Mouse (Mus musculus) Patski (cell line): ENCODE measurements at regions not wholly inside any gene's neighbourhood (a gene's known extent, or its start where the extent isn't known, plus 50 kb on each side); places are given as distances from the start of the nearest gene placed in this dataset.

Experiments used
- ATAC-seq: fragments of 100-300 bp; one replicate; pipeline ENCODE4 v1.8.0; 2021
- CTCF ChIA-PET: fragments of 350-600 bp; sonication (Branson Sonifier 250); formaldehyde crosslinking; loops from one replicate; lab custom pipeline; 2022; ENCODE audit warnings: inconsistent platforms; lab: Charles Lee
- POLR2A ChIA-PET: fragments of 350-600 bp; sonication (Branson Sonifier 250); formaldehyde crosslinking; loops from one replicate; lab custom pipeline; 2022; ENCODE audit warnings: antibody characterized with exemption, inconsistent platforms; lab: Charles Lee
- DNase-seq: peaks from one replicate; pipeline ENCODE4 v3.0.0-alpha.2; 2011; ENCODE audit warnings: low read depth, low spot score
- H3K27me3 ChIP-seq: fragments of 371-371 bp; one replicate; pipeline ENCODE4 v1.5.1; 2021
- CTCF ChIP-seq: fragments of 100-300 bp; IDR thresholded peaks from one replicate; pipeline ENCODE4 v1.5.1; 2021
- in situ Hi-C: fragments of 300-500 bp; cut with MboI; formaldehyde crosslinking; loops from 3 replicates; pipeline ENCODE4 v1.11.1; 2018; ENCODE audit warnings: low pct_unique_long_range_greater_than_20kb, mixed read lengths

DNA sequence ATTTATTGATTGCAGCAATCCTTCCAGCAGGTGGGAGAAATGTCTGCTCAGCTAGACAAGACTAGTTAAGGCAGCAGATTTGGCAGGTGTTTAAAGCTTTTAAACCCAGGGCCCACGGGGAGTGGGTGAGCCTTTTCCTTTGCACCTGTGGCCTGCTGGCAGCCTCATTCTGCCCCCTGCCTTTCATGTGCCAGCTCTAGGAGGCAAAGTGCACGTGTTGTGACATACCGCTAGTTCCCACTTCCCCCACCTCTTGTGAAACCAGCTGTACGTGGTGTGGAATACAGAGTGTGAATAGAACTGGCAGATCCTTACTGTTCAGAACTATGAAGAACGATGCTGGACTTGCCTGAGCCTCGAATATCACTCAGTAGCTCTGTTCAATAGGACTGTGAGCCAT lies 292.6 kb upstream of the Mmadhc start:
- no peaks in the 10 kb centered on the region for H3K27me3 ChIP-seq
- CTCF ChIA-PET: no interaction called here
- POLR2A ChIA-PET: no interaction called here
- ATAC-seq: no peak
- in situ Hi-C loops: loop anchor here (25.0 kb wide), 1 partner anchor 277 kb away; no protein-coding TSS in a partner anchor
- no peak for TF ChIP-seq CTCF
- no peak for DNase-seq

DNA sequence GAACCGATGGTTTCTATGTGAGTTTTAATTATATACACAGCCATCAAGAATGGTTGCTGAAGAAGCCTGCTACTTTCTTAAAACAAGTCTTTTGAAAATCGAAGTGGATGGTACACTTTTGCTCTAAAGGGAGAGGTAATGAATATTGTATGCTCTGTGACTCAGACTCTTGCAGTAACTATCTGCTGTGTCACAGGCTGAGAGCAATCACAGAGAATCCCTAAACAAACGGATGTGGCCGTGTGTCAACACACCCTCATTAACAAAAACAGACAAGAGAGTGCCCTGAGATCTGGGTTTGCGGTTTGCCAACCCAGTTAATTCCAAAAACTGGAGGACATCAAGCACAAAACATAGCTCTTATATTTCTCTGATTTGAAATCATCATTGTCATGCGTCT lies 292.1 kb upstream of the Mmadhc start:
- ATAC-seq (no peak), DNase-seq (peak; percentile 7)
- no peaks in the 10 kb centered on the region for H3K27me3 ChIP-seq
- in situ Hi-C loops: loop anchor here (25.0 kb wide), 1 partner anchor 276 kb away; no protein-coding TSS in a partner anchor
- TF ChIP-seq CTCF: no peak
- POLR2A ChIA-PET: no interaction called here
- CTCF ChIA-PET: interaction anchor here (1.5 kb wide), 1 partner anchor 11 kb away, joined by 3 read pairs; no protein-coding TSS in a partner anchor

DNA sequence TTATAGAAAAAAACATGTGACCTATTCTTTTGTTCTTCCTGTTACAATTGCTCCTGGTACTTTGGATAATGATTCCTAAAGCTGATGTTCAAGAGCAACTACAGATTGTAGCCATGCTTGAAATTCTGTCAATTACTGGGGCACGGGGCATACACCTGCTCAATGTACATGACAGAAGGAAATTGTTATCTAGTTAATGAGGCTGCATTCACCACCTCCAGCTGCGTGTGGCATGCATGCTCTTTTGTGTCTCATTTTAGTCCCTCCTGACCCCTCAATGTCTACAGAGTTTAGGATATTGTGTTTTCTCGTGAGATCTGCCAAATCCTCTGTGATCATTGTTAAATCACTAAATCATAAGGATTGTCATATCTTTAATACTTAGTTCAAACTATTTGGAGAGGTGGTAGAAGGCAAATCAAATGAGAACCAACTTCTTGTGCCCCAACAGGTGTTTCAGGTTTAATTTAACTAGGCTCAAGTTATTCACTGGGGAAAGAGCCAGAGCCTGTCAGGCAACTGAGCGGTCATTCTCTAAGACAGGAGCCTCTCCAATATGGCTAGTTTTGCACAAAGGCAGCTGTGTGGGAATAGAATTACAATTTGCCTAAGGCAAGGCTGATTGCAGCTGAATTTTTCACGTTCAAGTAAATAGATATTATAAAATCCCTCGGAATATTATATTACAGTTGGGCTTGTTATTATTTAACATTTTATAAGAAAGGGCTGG lies 289.9 kb upstream of the Mmadhc start:
- TF ChIP-seq CTCF: no peak
- POLR2A ChIA-PET: no interaction called here
- in situ Hi-C loops: loop anchor here (25.0 kb wide), 1 partner anchor 274 kb away; no protein-coding TSS in a partner anchor
- DNase-seq (no peak), ATAC-seq (no peak)
- no peaks in the 10 kb centered on the region for H3K27me3 ChIP-seq
- CTCF ChIA-PET: interaction anchor here (1.6 kb wide), 1 partner anchor 55 kb away, joined by 3 read pairs; no protein-coding TSS in a partner anchor

DNA sequence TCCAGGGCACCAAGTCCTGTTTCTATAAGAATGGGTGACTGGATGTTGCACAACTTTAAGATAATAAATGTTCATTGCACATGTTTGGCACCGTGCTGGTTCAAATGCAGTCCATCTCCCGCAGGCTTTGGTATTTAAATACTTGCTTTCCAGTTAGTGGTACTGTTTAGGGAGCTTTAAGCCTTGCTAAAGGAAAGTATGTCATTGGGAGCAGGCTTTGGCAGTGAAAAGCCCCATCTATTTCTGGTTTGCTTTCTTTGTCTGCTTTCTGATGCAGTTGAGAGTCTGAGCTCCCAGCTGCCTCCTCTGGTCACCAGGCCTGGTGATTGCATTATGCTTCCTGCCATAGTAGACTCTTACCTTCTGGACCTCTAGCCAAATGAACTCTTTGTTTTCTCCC lies 283.0 kb upstream of the Mmadhc start:
- no peak for DNase-seq
- ChIA-PET CTCF (interaction anchor here (1.7 kb wide), 1 partner anchor 17 kb away, joined by 3 read pairs; no protein-coding TSS in a partner anchor), POLR2A (no interaction called here)

DNA sequence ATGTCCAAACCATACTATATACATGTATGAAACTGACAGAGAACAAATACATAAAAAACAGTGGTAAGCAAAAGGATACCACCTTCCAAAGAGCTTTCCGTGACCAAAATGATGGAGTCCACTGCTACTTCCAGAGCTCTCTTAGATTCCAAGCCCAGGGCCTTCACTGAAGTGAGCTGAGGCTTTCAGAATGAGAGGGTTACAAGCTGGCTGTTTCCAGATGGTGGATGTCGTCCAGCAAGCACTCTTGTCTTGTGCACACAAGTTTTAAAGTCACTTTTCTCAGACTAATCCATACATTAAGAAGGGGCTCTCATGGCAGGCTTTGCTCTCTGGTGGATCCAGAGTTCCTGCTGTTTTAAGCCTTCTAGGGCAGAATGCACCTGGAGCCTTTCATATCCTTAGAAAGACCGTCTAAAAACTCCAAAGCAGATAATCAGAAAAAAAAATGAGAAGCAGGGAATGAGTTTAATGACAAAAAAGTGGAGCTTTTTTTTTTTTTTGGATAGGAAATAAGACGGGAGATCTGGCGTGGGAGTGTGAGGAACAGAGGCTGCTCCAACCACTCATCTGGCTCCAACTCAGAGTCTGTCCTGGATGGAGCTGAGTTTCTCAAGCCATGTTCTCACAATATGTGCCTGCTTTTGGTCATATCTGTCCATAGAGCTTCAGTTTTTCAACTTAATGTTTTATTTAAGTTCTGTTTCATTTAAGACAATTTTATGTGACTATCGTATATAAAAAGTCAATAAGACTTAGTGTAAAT lies 281.9 kb upstream of the Mmadhc start:
- ChIA-PET CTCF (interaction anchor here (0.7 to 1.7 kb wide), 4 partner anchors 8 to 50 kb away, joined by 3 to 4 read pairs (median 3); no protein-coding TSS in a partner anchor), POLR2A (no interaction called here)
- in situ Hi-C loops: loop anchor here (25.0 kb wide), 1 partner anchor 266 kb away; no protein-coding TSS in a partner anchor
- no peak for TF ChIP-seq CTCF
- ATAC-seq: no peak
- no peaks in the 10 kb centered on the region for H3K27me3 ChIP-seq
- no peak for DNase-seq

More for the DNA sequence above, 283.0 kb upstream of the Mmadhc start:
- in situ Hi-C loops: loop anchor here (25.0 kb wide), 1 partner anchor 267 kb away; no protein-coding TSS in a partner anchor
- TF ChIP-seq CTCF: no peak
- ATAC-seq: no peak
- no peaks in the 10 kb centered on the region for H3K27me3 ChIP-seq

DNA sequence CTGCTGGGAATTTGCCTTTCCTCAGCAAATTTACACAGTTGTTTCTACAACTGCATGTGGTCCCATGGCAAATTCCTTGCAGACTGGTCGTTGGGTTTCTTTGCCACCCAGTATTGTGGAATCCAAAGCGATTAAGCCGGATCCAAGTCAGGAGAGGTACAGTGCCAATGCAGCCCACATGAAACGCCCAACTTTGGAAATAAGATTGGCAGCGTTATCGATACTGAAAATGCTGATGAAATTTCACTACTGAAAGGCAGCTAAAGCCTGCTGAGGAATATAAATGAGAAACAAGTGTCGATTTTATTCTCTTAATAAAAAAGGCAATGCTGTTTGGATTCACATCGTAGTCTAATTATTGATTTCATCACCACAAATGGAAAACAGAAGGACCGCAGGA lies 281.1 kb upstream of the Mmadhc start:
- POLR2A ChIA-PET: no interaction called here
- DNase-seq: no peak
- TF ChIP-seq CTCF: no peak
- ATAC-seq: no peak
- CTCF ChIA-PET: interaction anchor here (0.7 kb wide), 1 partner anchor 10 kb away, joined by 3 read pairs; no protein-coding TSS in a partner anchor
- in situ Hi-C loops: loop anchor here (25.0 kb wide), 1 partner anchor 265 kb away; no protein-coding TSS in a partner anchor
- H3K27me3 ChIP-seq: no peaks in the 10 kb centered on the region

DNA sequence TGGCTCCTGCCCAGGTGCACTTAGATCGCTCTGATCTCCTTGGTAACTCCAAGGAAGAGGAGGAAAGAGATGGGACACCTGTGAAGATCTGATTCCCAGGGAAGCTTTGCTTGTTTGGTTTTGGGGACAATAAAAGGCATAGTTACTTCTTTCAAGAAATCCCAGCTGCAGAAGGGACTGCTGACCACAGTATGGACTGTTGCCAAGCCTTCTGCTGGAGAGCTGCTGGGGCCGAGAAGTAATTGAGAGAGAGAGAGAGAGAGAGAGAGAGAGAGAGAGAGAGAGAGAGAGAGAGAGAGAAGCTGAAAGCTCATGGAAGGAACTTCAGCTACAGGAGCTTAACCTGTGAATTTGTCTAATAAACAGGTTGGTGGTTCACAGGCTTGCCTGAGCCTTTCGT lies 276.9 kb upstream of the Mmadhc start:
- CTCF ChIA-PET: no interaction called here
- POLR2A ChIA-PET: no interaction called here
- no peaks in the 10 kb centered on the region for H3K27me3 ChIP-seq
- in situ Hi-C loops: no loop called here
- DNase-seq (no peak), ATAC-seq (no peak)
- no peak for TF ChIP-seq CTCF

DNA sequence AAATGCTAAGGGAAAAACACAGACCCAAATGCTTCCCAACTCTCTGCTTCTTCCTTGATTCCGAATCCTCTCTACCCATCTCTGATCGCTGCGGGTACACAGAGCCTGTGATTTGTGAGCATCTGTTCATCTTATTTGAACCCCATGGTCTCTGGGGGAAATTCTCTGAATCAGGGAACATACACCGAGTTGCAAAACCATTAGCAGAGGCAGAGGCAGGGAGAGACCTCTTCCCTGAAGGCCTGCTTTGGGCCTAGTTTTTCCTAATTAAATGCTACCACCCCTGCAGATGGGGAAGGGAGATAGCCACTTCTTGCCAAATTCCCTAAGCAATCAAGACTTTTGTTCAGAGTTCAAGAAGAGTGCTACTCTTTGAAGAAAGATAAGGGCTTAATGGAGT lies 274.4 kb upstream of the Mmadhc start:
- in situ Hi-C loops: no loop called here
- no peak for TF ChIP-seq CTCF
- H3K27me3 ChIP-seq: no peaks in the 10 kb centered on the region
- POLR2A ChIA-PET: no interaction called here
- DNase-seq (no peak), ATAC-seq (no peak)
- CTCF ChIA-PET: interaction anchor here (1.0 to 2.1 kb wide), 2 partner anchors 9 to 13 kb away, joined by 3 to 5 read pairs; no protein-coding TSS in a partner anchor

DNA sequence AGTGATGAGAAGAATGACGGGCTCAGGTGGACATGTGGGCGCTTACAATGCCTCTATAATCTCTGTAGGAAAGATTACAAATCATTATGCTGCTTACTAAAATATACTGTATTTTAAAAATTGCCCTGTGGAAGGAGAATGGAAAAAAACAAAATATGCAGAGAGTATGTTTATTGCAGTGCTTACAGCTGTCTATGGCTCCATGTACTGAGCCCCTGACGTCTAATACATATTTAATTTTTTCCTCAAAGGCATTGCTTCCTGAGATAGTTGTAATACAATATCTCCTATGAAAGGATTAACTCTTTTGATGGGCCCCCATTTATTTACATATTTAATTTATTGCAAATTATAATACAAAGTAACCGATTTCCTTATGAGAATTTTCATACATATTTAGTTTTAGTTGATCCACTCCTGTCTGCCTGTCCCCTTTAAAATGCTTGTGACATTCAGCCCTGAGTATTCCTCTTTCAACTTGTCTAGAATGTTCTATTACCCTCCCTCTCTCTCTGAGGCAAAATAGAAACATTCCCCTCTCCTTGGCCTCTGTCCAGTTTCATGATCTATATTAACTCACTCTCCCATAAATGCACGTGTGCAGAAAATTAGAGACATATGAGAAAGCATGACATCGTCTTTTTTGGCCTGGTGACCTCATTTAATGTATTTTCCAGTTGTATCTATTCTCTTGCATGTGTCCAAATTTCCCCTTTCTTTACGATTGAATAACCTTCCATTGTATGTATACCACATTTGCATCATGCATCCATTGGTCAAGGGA lies 273.1 kb upstream of the Mmadhc start:
- ATAC-seq: no peak
- H3K27me3 ChIP-seq: no peaks in the 10 kb centered on the region
- ChIA-PET CTCF (interaction anchor here (0.9 to 2.1 kb wide), 2 partner anchors 9 to 14 kb away, joined by 4 to 5 read pairs; no protein-coding TSS in a partner anchor), POLR2A (no interaction called here)
- no peak for TF ChIP-seq CTCF
- DNase-seq: no peak
- in situ Hi-C loops: no loop called here
